Mouse (Mus musculus) 3134 (cell line): Measurements from ENCODE around the gene Txndc2.

ENCODE experiments used
- DNase-seq: peaks from one replicate; pipeline ENCODE4 v3.0.0-alpha.2; 2011; ENCODE audit warnings: low spot score; ENCODE audit not compliant: insufficient read length; ENCODE audit errors: extremely low read depth

Txndc2 gene

DNA sequence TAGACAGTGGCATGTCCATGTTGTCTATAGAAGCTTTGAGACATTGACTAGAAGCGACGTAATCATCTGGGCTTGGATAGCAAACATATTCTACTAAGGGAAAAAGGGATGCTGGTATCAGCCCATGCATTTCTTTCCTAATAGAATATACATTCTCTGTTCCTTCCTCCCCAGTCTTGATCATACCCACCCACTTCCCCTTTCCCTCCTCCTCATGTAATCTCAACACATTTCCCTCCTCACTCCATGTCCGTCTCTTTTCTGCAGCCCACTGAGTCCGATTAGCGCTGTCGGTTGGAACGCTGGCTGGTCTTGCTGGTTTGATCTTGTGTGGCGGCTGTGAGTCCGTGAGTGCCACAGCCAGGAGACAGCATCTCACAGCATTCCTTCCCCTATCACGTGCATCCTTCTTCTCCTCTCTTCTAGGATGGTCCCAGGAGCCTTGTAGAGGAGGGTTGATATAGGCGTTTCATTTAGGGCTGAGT is at the start of gene Txndc2:
Gene Txndc2, minus strand, starts transcription at position 435 of the 485 bp plus-strand sequence.
- DNase-seq, result no peak

DNA sequence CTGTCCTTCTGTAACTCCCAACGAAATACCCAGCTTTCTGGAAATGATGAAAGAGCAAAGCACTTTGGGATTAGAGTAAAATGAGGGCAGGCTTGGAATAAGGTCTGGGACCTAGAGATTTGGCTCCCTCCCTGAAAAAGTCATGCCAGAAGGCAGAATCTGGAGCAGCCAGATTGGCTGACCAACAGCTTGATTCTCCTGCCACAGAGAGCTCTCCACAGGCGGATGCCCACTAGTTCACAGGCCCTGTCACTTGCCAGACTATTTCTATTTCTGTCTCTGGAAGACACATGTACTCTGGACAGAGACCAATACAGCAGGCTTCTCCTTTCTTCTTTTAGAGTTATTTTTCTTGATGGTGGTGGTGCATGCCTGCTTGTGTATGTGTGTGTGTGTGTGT is 41.8 kb upstream of the Txndc2 start:
- no peak for DNase-seq

DNA sequence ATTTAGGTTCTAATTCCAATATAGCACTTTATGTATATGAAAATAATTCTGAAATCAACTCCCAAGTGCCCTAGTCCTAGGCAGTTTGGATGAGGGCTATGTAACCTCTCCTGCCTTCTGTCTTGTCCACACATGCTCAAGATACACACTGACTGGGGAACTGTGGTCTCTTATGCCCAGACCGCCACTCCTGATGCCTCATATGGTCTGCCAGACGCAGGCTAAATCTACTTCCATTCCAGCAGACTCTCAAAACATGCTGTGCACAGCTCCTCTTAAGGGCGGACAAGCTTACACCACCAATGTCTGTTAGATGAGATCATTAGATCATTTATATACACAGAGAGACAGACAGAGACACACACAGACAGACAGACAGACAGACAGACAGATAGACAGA is 41.3 kb upstream of the Txndc2 start:
- DNase-seq, result no peak

DNA sequence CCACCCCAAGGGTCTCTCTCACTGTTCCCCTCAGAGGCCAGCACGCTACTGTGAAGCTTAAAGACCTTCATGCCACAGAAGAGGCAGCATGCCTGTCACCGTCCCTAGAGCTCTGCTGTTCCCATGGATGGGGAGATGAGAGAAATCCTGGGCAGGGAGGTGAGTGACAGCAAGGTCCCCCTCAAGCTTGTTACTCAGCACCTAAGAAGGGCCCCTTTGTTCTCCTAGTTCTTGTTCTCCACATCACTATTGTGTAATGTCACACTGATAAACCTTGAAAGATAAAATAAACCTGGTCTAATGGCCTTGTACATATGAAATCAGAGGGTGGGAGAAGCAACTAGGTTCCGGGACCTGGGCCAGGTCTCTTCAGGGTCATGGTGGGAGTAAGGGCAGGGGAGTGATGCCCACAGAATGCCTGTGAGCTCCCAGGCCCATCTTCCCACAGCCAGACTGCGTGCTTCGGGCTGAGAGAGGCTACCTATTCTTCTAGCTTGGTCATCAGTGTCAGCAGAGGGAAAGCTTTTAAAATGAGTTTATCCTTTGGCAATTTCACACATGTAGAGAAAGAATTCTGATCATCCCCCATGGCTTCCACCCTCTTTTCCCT is 40.2 kb upstream of the Txndc2 start:
- no peak for DNase-seq

DNA sequence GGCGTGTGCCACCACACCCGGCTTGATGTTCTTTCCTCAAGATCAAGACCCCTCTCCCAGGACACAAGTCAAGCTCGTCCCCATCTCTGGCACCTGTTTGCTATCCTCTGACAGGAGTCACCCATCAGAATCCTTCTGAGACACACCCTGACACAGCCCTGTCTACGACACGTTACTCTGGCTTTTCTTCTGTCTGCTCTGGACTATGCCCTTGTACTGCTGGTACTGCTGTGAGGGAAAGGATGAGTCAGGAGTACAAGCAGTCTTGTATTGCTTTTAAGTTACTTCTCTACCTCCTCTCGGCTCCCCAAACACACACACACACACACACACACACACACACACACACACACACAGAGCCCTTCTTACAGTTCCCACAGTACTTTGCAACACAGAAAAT is 39.5 kb upstream of the Txndc2 start:
- no peak for DNase-seq

DNA sequence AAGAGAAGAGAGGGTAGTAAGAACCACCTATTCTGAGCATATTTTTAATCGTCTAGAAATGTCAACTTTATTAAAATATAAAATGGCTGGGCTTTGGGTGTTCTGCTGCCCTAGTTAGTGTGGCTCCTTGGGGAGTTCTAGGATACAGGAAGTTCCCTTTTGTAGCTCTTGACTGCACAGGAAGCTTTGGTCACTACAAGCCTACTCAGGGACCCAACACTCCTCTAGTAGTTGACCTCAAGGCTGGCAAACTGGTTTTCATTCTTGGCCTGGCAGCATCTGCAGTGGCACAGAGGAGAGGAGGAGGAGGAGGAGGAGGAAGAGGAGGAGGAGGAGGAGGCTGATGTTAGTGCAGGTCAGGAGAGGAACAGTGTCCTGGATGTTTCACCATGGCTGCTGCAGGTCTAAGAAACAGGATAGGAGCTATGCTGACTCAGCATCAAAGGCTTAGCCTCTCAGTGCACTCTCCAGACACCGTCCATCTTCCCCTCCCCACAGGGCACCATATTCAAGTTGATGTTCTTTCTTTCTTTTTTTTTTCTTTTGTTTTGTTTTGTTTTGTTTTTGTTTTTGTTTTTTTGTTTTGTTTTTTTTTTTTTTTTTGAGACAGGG is 38.9 kb upstream of the Txndc2 start:
- no peak for DNase-seq

DNA sequence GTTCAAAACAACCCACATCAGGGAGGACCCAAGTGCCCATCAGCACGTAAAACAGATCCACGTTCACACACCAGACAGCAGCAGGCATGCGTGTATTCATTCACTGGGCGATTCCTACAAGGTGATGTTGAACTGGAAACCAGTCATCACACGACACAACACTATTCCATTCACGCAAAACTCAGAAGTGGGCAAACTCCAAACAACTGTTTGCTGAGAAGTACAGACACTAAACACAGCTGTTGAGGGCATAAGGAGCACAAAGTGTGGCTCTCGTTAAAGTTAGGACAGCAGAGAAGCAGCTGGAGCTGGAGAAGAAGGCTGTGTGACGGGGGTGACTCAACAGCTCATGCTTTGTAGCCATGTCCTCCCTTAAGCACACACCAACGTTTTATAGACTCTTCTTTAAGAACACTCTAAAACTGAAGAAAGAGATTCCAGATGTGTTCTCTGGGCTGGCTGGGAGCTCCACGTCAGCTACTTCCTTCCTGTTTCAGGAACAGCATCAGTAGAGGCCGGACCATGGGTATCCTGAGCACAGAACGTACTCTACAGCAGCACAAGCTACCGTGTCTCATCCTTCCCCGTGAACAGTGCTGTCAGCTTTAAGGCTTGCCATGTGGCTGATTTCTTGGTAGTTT is 38.0 kb upstream of the Txndc2 start:
- no peak for DNase-seq

DNA sequence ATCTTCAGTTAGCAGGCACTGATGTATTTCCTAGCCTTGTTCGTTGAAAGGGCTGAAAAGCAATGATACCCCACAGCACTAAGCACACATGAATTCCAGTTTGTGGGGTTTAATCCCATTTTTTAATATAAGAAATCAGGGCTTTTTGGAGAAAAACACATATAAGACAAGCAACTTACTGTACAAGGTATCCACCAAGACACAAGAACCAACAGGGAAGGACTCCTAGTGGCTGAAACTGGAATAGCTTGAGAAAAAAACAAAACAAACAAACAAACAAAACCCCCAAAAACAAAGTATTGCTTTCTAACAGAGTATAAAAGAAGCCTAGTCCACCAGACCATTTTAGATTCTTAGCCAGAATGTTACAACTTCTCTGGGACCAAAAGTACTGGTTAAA is 35.8 kb upstream of the Txndc2 start:
- no peak for DNase-seq

DNA sequence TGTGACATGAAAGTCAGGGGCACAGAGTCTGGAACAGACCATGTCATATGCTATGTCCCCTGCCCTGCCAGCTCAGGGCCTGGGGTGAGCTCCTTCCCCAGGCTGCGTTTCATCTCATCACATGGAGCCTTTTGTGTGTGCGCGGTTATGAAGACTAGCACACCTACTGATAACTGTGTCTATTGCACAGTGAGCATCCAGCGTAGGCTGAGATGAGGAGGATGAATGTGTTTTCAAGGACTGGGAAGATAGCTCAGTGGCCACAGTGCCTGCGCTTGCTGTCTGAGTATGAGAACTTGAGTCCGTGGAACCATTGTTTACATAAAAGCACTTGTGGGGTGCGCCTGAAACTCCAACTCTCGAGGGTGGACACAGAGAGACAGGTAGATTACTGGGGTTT is 34.6 kb upstream of the Txndc2 start:
- DNase-seq, result no peak

DNA sequence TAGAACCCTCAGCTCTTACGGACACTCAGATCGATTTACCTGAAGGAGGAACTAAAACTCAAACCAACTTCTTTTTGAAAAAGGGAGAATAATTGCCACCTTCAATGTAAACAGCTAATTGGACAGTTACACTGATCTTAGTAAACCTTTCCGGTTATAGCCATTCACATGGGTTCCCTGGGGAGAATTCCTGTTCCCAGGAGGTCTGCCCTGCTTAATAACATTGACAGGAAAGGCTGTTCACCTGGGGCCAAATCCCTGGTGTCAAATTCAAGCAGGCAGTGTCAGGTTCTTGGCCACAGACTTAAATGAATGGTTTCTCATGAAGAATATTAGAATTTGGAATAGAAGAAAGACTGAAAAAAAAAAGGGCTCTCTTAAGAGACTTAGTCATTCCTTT is 34.0 kb upstream of the Txndc2 start:
- DNase-seq, result no peak

DNA sequence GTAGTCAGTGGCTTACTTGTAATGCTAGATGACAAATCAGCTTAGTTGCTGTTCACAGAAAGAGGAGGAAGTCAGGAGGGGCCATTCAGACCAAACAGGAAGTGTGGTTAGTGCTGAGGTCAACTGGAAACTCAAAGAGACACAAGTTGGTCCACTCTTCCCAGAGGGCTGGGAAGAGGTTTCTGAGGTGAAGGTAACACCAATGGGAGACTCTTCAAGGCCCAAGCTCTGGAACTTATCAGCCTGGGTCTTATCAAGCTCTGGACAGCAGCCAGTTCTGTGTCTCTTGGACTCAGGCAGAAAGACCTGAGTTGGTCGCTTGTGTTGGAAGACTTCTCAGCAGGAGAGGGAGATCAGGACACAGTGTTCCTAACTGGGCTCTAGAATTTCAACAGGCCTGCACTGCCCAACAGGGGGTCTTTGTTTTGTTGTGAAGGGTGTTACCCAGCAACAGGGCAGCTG is 32.8 kb upstream of the Txndc2 start:
- DNase-seq, result no peak

DNA sequence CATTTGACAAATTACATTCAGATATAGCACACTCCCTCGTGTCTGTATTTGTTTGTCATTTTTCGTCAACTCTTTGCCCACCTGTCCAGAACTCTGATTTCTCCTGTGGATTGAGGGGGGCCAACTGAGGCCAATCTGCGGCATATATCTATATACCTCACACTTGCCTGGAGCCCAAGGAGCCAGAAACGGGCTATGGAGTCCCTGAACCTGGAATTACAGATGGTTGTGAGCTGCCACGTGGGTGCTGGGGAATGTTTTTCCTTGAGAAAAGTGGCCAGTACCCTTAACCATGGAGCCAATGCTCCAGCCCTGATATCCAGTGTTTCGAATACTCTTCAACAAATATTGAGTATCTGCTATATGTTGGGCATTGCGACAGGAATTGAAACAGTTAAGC is 31.0 kb upstream of the Txndc2 start:
- no peak for DNase-seq

DNA sequence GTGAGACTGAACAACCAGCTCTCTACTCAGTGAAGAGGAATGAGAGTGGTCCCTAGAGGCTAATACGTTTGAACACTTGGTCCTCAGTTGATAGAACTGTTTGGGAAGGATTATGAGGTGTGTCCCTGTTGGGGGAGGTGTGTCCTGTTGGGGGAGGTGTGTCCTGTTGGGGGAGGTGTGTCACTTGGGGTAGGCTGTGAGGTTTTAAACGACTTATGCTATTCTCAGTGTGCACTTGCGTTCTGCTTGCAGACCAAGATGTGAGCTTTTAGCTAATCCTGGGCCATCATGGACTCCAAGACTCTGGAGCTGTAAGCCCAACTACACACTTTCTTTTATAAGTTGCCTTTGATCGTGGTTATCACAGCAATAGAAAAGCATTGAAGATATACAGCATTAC is 27.1 kb upstream of the Txndc2 start:
- no peak for DNase-seq

DNA sequence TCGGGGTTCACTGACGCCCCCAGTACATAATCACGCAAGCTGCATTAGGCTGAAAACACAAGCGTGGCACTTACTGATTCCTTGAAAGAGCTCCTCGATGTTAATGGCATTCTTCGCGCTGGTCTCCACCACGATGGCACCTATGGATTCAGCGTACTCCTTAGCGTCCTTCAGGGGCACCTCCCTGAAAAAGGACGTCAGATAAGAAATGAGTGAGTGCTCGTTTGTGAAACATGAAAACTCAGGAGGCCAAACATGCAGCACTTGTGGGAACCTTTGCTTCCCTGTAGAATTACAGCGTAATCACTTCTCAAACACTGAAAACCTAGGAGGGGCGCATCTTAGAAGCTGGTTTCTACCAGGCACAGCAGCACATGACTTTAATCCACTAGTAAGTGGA is 25.8 kb upstream of the Txndc2 start:
- DNase-seq, result no peak

DNA sequence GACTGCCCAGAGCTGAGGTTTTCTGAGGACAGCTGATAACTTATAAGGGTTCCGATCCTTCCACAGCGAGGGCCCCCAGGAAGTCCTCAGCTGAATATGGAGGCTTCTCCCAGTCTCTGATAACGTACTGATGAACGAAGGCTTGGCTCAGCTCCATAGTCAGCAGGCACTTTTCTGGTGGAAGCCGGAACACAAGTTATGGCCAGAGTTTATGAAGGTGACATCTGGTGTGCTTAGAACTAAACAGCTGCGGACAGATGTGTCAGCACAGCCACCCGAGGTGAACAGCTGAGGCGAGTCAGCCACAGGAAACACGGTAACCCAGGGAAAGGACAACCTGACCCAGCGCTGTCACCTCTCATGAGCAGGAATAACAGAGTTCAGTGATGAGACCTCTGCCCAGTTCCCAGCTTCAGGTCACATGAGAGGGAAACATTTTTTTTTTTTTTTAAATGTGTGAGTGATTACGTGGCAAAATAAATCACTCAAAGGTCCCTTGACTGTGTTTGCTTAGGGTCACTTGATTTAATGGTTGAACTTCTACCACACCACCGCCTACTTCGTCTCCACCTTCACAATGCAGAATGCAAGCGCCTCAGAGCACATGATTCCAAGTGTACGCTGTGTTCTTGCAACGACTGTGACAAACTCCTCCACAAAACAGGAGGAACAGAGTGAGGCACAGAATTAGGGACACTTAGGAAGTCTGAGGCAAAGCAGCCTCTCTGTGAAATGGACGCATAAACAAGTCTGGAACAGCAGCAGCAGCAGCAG is 24.6 kb upstream of the Txndc2 start:
- DNase-seq, result no peak

DNA sequence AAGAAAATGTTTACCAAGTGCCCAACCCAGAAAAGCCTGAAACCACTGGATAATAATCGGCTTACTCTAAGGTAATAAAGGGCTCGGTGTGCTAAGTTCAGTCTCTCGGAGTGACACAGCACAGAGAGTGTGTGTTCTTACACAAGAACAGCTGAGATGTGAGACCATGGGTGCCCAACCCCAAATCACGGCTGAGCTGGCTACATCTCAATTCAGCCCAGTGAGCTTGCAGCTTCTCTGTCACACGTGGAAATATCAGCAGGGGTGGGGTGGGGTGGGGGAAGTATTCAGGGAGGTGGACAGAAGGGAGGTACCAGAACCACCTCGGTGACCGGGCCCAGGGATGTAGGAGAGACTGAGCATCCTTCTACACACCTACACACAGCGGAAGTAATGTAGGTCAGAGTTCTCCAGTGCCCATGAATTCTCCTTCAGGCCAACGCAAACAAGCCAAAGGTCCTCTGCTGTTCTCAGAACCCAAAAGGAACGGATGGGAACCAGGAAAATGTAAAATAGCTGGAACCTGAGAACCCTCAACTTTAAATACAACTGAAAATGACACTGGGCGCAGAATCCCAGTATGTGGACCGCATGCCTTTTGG is 23.9 kb upstream of the Txndc2 start:
- no peak for DNase-seq

DNA sequence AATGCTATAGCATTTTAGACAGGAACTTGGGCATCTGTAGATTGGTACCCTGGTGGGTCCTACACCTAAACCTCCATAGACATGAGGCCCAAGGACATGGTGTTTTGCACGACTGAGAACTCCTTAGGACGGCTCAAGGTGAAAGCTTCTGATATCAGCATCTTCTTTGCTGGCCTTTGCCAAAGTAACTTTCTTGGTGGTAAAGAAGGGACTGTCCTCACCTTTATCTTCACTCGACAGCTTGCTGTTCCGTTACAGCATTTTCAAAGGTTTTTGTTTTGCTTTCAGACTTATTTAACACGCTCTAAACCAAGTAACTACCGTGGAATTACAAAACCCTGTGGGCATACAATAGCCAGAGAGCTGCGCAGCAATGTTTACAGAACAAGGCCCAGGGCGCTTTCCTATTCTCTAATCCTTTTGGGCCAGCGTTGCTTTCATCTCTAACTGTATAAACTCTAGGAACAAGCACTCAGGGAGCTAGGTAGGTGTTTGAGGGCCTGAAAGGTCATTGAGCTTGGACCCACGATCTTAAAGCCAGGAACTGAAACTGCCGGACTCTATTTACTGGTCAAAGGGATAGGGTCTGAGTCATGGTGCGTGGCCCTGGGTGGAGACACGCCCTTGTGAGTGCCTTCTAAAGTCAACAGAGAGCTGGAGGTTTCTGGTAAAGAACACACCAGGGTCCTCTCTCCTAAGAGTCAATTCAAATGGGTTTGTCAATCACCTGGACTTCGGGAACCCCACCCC is 21.5 kb upstream of the Txndc2 start:
- DNase-seq, result no peak

DNA sequence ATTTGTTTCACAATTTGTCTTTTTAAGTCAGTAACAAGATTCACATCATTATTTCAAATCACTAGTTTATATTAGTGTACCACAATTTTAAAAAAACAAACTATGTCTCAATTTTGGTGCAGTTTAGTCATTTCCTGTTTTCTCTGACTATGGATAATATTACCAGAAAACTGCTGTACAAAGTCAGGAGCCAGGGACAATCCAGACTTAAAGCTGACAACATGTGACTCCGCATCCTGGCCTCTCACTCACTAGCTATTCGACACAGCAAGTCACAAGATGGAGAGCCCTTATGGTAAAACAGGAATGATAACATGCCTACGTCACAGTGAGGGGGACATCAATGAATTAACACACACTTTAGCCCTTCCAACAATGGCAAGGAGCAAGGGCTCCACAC is 20.7 kb upstream of the Txndc2 start:
- no peak for DNase-seq

DNA sequence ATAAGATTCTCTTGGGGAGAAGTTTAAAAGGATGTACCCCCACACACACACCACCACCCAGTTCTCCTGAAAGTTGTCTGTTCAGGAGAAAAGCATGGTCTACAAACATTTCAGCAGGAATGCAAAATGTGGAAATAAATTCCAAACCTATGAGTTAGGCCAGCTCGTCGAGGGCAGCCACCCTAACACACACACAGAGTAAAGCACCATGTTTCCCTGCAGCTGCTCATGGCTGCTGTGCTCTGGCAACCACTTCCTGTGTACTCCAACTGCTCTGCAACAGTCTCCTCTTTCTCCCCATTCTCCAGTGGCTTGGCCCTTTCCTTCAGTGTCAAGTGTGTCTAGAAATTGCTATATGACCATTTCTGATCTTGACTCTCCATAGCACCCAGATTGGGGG is 16.4 kb upstream of the Txndc2 start:
- no peak for DNase-seq

DNA sequence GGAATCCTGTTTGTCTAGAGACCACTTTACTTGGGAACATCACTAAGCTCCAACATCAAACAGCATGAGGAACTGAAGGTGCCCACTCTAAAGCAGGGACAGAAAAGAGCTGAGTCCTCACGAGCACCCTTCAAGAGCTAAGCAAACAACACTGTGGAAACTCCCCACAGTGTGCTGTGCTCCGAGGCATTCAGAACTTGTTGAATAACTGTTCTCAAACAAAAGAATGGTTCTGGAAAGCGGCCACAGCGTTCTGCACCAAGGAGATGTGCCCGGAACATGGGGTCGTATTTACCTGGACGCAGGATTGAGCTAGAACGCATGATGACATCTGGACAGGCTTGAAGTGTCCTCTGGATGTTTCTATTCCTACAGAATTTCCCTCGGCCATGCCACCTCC is 16.0 kb upstream of the Txndc2 start:
- no peak for DNase-seq
